Mouse (Mus musculus) urinary bladder, adult 18-20 months (tissue): Measurements from ENCODE around the gene Ret.
A peak's percentile ranks its signal among the peaks of the same experiment; 100 is the strongest.

Experiments
- DNase-seq, 2 experiments: peaks; one replicate each; pipeline ENCODE4 v3.0.0; 2022; ENCODE audit warnings: low spot score in 2 of 2, mixed read lengths in 2 of 2

Ret gene

GRCm38 (mm10) chr6:118197440-118197975 lies at the start of gene Ret:
Gene Ret (minus strand): TSS chr6:118197718.
- no peak for DNase-seq

- no peak for DNase-seq
These were observed 49.6 kb upstream of the Ret start for GRCm38 (mm10) chr6:118247161-118247560.

GRCm38 (mm10) chr6:118244106-118244505 lies 46.6 kb upstream of the Ret start:
- no peak for DNase-seq

DNA sequence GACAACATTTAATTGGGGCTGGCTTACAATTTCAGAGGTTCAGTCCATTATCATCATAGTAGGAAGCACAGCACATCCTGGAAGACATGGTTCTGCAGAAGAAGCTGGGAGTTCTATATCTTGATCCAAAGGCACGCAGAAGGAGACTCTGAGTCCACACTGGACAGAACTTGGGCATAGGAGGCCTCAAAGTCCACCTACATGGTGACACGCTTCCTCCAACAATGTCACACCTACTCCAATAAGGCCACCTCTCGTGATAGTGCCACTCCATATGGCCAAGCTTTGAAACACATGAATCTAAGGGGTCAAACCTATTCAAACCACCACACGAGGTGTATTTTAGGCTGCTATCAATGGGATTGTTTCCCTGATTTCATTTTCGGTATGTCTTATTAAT lies 45.4 kb upstream of the Ret start:
- DNase-seq: no peak

DNA sequence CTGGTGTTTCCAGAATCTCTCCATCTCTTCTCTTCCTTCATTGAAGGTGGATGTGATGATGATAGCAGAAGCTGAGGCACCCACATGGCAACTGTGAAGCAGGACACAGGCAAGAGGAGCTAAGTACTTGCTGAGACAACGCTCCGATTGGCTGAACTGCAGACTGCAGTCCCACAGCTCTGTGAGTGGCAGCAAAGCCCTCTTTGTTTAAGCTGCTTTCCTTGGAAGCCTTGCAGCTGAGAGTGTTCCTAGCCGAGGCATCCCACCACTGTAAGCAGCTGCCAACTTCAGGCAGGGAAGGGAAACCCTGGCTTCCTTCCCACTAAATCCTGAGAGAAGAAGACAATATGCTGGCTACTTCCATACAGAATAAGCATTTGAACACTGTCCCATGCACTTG lies 28.6 kb upstream of the Ret start:
- no peak for DNase-seq

GRCm38 (mm10) chr6:118222471-118222870 lies 25.0 kb upstream of the Ret start:
- no peak for DNase-seq

DNA sequence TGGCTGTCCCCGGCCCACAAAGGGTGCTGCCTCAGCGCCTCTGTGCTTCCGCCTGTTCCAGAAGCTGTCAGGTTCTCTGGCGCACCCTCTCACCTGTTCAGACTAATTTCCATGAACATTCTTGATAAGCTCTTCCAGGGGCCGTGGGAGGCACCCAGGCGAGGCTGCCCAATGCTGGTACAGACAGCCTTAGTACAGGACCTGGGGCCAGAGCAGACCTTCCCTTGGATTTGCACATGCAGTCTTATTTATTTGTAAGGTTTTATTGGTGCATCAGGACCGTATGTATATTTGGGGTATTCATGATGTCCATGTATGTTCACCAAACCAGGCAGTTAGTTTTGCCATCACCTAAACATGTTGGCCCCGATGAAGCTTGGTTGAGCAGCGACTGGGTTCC lies 18.2 kb upstream of the Ret start:
- no peak for DNase-seq

DNA sequence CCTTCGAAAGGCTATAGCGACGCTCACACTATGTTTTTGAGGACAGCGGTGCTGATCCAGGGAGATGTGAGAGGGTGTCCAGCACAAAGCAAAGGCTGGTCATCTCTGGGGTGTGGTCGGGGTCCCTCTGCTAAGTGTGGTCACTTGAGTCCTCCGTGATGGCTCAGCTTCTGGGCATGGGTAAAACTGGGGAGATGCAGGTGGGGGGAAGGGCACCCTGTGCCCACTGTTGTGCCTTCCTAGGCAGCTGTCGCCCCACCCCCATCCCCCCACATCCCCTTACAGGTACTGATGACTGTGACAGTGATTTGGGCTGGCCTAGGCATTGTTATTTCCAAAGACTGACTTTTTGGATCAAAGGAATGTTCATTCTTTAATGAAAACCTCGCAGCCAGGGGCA lies 10.8 kb upstream of the Ret start:
- no peak for DNase-seq

DNA sequence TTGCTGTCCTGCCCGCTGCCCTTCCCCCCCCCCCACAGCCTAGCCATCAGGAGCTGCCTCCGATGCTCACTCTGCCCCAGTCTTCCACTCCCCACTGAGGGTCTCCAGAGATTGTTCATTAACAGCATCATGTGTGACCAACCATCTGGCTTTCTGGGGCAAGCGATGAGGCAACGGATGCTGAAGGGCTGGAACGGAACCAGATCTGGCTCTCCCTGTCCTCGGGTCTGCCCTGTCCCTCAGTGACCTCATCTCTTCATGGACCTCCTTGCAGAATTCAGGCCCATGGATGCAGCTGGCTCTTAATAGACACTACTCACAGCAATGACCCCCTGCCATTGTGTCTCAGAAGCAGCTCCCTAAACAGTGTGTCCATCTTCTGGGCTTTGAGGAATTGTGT lies 8.9 kb upstream of the Ret start:
- no peak for DNase-seq

- peak in 1 of 2 experiments; percentile 6 for DNase-seq
These were observed 7.8 kb upstream of the Ret start for GRCm38 (mm10) chr6:118205176-118205890.

DNA sequence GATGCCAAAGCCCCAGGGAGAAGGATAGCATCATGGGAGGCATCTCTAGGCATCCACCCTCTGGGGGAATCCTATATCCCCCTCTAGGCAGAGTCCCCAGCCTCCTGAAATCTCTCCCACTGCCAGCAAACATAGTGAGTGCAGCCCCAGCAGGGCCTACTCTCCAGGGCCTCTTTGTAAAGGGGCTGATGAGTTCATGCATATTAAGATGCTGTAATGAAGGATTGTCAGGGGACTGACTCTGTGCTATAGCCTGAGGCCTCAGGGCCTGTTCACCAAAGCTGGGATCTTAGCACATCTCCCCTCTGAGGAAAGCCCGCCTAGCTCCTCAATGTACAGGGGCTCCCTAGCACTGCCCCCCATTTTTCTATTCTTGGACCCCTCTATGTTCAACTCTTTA lies 6.6 kb upstream of the Ret start:
- no peak for DNase-seq

DNA sequence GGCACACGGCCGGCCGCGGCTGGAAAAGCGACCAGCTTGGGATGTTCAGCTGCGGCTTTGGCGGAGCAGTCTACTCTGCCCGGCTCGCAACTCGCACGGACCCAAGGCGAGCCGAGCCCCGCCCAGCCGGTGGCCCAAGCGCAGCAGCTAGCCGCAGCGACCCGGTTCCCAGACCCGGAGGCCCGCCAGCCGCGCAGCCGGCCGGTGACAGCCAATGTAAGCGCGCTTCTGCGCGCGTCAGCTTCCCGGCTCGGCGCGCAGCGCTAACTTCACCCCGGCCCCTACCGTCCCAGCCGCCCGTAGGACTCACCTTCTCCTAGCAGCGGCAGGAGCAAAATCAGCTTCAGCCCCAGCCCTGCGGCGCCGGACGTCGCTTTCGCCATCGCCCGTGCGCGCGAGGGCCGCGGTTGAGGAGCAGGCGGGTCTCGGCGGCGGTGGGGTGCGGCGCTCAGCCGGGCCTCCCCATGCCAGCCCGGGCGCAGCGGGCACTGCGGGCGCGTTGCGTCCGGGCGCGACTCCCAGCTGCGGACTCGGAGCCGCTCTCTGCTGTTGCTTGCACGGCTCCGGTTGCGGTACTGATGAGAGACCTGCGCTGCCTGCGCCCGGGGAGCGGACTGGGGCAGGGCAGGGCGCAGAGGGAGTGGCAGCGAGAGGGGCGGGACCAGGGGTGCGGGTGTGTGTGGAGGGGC lies 623 bp downstream of the Ret start:
- DNase-seq: peak in 1 of 2 experiments; percentile 47

DNA sequence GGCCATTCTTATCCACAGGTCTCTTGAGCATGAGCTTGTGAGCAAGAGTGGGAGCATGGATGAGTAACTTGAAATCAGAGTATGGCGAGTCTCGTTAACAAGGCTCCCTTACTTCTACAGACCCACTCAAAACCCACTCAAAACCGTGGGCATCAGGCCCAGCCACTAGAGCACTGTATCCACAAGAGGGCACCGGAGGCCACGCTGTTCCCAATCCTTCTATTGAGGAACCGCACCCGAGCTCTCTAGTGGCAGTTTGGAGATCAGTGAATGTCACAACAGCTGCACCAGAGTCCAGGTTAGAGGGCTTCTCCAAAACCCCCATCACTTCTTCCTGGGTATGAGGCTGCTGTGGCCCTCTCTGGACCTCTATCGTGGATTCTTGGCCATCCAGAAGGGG lies 2.4 kb downstream of the Ret start:
- DNase-seq: no peak

DNA sequence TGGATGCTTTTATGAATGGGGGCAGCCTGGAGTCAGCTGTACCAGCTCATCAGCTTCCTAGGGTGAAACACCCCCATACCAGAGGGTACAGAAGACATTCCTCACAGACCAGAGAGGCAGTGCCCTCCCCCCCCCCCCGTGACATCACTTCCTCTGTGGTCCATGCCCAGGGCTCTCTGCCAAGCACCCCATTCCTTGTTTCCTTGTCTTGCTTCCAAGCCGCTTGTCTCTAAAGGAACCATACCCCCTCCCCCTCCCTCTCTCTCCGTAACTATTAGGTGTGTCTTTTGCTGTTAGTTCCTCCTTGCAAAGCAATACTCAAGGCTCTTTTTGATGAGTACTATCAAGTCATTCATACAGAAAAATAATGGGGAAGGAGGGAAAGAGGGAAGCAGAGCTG lies 4.6 kb downstream of the Ret start:
- DNase-seq: no peak

- DNase-seq: no peak
These were observed 5.3 kb downstream of the Ret start for GRCm38 (mm10) chr6:118192199-118192598.

GRCm38 (mm10) chr6:118189764-118190163 lies 7.8 kb downstream of the Ret start:
- no peak for DNase-seq

GRCm38 (mm10) chr6:118188599-118188998 lies 8.9 kb downstream of the Ret start:
- DNase-seq: no peak

DNA sequence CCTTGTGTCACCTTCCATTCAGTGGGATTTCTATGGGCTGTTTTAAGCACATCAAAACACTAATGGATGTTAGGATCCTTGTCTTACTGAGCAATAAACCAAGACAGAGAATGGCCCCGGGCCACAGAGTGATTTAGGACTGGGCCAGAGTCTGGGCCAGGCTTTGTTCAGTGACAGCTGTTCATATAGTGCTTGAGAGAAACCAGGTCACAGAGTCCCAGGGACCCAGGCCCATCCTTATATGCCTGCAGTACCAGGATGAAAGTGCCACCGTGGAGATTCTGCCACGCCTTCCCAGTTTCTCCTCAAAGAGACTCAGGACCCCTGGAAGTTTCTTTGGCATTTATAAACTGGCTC lies 10.3 kb downstream of the Ret start:
- no peak for DNase-seq

GRCm38 (mm10) chr6:118186620-118187284 lies 10.8 kb downstream of the Ret start:
- DNase-seq: no peak

- DNase-seq: no peak
These were observed 13.4 kb downstream of the Ret start for GRCm38 (mm10) chr6:118184126-118184525.

GRCm38 (mm10) chr6:118180085-118180423 lies 17.5 kb downstream of the Ret start:
- no peak for DNase-seq

GRCm38 (mm10) chr6:118179316-118180084 lies 18.0 kb downstream of the Ret start:
- peak; percentile 41 to 48 for DNase-seq
